Mouse (Mus musculus) heart, adult 2 months (tissue): ENCODE measurements around the gene Hoxd11. TPM values are rescaled to one million over a fixed set of nuclear protein-coding genes. Genes with fewer than 3 reads are reported as not detected.

ENCODE experiments used
- DNase-seq, 2 experiments: peaks; one replicate each; pipeline ENCODE4 v3.0.0; 2021
- H3K27ac ChIP-seq: fragments of 200-600 bp; 2 replicates; pipeline ENCODE4 v1.8.1; 2022
- H3K27me3 ChIP-seq: fragments of 200-500 bp; 2 replicates; pipeline ENCODE4 v1.6.1; 2012; ENCODE audit warnings: mild to moderate bottlenecking, low read length, inconsistent platforms, mixed read lengths; ENCODE audit not compliant: control insufficient read depth, insufficient read depth
- H3K36me3 ChIP-seq: fragments of 200-500 bp; 2 replicates; pipeline ENCODE4 v1.6.1; 2012; ENCODE audit warnings: low read length, inconsistent platforms; ENCODE audit not compliant: control insufficient read depth, insufficient read depth
- H3K4me1 ChIP-seq: fragments of 200-500 bp; 2 replicates; pipeline ENCODE4 v1.6.1; 2011; ENCODE audit warnings: low read length; ENCODE audit not compliant: control insufficient read depth, insufficient read depth
- H3K4me3 ChIP-seq: fragments of 200-600 bp; 2 replicates; pipeline ENCODE4 v1.8.1; 2022
- H3K79me2 ChIP-seq: fragments of 200-500 bp; replicated peaks from 2 replicates; pipeline ENCODE4 v1.6.1; 2012; ENCODE audit warnings: mild to moderate bottlenecking, inconsistent platforms, low read length, moderate library complexity, mixed read lengths; ENCODE audit not compliant: control insufficient read depth, insufficient read depth
- H3K9ac ChIP-seq: fragments of 200-500 bp; 2 replicates; pipeline ENCODE4 v1.6.1; 2012; ENCODE audit warnings: low read depth, mild to moderate bottlenecking, control low read depth, inconsistent platforms, low read length, mixed read lengths
- CTCF ChIP-seq: fragments of 200-600 bp; IDR thresholded peaks from 2 replicates; pipeline ENCODE4 v1.8.1; 2022; ENCODE audit warnings: antibody characterized with exemption, mild to moderate bottlenecking, moderate library complexity
- EP300 ChIP-seq: fragments of 200-500 bp; IDR thresholded peaks from 2 replicates; pipeline ENCODE4 v1.6.1; 2011; ENCODE audit warnings: low read depth, low read length, control low read depth; ENCODE audit not compliant: insufficient read depth
- POLR2A ChIP-seq: fragments of 200-500 bp; IDR thresholded peaks from 2 replicates; pipeline ENCODE4 v1.6.1; 2011; ENCODE audit warnings: mild to moderate bottlenecking, low read depth, low read length, control low read depth; ENCODE audit not compliant: insufficient read depth
- WGBS: fragments of 180-500 bp; shearing (Covaris S2); methylation state at CpG from one replicate; pipeline ENCODE4 v1.1.7; 2018; 5-methylcytosine and 5-hydroxymethylcytosine counted together
- intact Hi-C: fragments of 180-260 bp; cut with DNase I; formaldehyde crosslinking; loops from one replicate; pipeline ENCODE4 v1.15.1; 2025
- microRNA-seq, 2 experiments: library from miRNA; unstranded; fragments of <30 nt; microRNA quantifications; one replicate each; pipeline ENCODE4 v1.2.0; 2021
- polyA plus RNA-seq: library from polyadenylated mRNA; depleted of rRNA; stranded (reverse); fragments of >200 nt; gene quantifications from 2 replicates; pipeline ENCODE4 v1.2.3, GENCODE M21; 2012; rRNA removed
- total RNA-seq, 2 experiments: library from RNA; stranded (reverse); gene quantifications; 2 replicates each; pipeline ENCODE4 v1.2.3; 2021

The Hoxd11 gene
- total and polyA plus RNA-seq, 3 experiments: not detected

GRCm38 (mm10) chr2:74735851-74736687 lies 56.7 kb downstream of the Hoxd11 start:
- H3K4me1 ChIP-seq: no peaks in the 10 kb centered on the region
- H3K36me3 ChIP-seq: no peaks in the 10 kb centered on the region
- peaks cover 46% of the 10 kb centered on the region for H3K27me3 ChIP-seq
- H3K9ac ChIP-seq: no peak overlapping the region
- TF ChIP-seq POLR2A (no peak), CTCF (no peak), EP300 (no peak)
- DNase-seq: no peak
- H3K4me3 ChIP-seq: no peak overlapping the region
- 4% methylated on average over 42 of the region's 42 CpGs for WGBS
- no peak overlapping the region for H3K27ac ChIP-seq
- intact Hi-C loops: no loop called here
- no peaks in the 10 kb centered on the region for H3K79me2 ChIP-seq

Small RNA genes within 50 kb of the gene (microRNA-seq; reads per million reads assigned to microRNA genes)
- gene Gm44463 (0 reads per million in 2 experiments), gene Mir10b (948 to 1,413 reads per million in 2 experiments)

Other genes with a start within 250 kb of the Hoxd11 start
- gene Lnpk, start 100.1 kb upstream of the Hoxd11 start, total RNA-seq: 10 to 100 TPM; 21.3 to 21.6 TPM
- 4.5 and 7.1 TPM in 2 replicates for gene Lnpk, start 100.1 kb upstream of the Hoxd11 start, polyA plus RNA-seq
- gene Evx2, start 20.0 kb upstream of the Hoxd11 start, total RNA-seq: not detected
- gene Evx2, start 20.0 kb upstream of the Hoxd11 start, polyA plus RNA-seq: not detected in 2 replicates
- not detected for gene Hoxd13, start 11.2 kb upstream of the Hoxd11 start, total RNA-seq
- gene Hoxd13, start 11.2 kb upstream of the Hoxd11 start, polyA plus RNA-seq: not detected in 2 replicates
- gene Hoxd12, start 4.5 kb upstream of the Hoxd11 start, total RNA-seq: not detected
- gene Hoxd12, start 4.5 kb upstream of the Hoxd11 start, polyA plus RNA-seq: not detected in 2 replicates
- gene Hoxd10, start 12.4 kb downstream of the Hoxd11 start, total RNA-seq: not detected
- gene Hoxd10, start 12.4 kb downstream of the Hoxd11 start, polyA plus RNA-seq: 0.09 TPM in 1 of 2 replicates, not detected in the other
- gene Hoxd9, start 18.2 kb downstream of the Hoxd11 start, total RNA-seq: under 1 TPM; 0.16 to 0.29 TPM
- 0.10 and 0.12 TPM in 2 replicates for gene Hoxd9, start 18.2 kb downstream of the Hoxd11 start, polyA plus RNA-seq
- 1 to 10 TPM in 1 of 2 experiments, under 1 TPM in 1; 0.61 to 1.0 TPM for gene Hoxd8, start 25.1 kb downstream of the Hoxd11 start, total RNA-seq
- gene Hoxd8, start 25.1 kb downstream of the Hoxd11 start, polyA plus RNA-seq: 0.59 and 0.61 TPM in 2 replicates
- gene Hoxd3, start 32.4 kb downstream of the Hoxd11 start, total RNA-seq: not detected
- 0.06 TPM in 1 of 2 replicates, not detected in the other for gene Hoxd3, start 32.4 kb downstream of the Hoxd11 start, polyA plus RNA-seq
- under 1 TPM; 0.21 to 0.45 TPM for gene Hoxd4, start 32.4 kb downstream of the Hoxd11 start, total RNA-seq
- gene Hoxd4, start 32.4 kb downstream of the Hoxd11 start, polyA plus RNA-seq: 0.53 and 1.0 TPM in 2 replicates
- under 1 TPM in 1 of 2 experiments, not detected in 1; 0.14 TPM for gene Gm28230, start 47.2 kb downstream of the Hoxd11 start, total RNA-seq
- gene Gm28230, start 47.2 kb downstream of the Hoxd11 start, polyA plus RNA-seq: 0.04 and 0.20 TPM in 2 replicates
- gene Hoxd1, start 83.4 kb downstream of the Hoxd11 start, total RNA-seq: not detected
- gene Hoxd1, start 83.4 kb downstream of the Hoxd11 start, polyA plus RNA-seq: not detected in 2 replicates
- 100 to 1,000 TPM; 110 to 114 TPM for gene Mtx2, start 146.2 kb downstream of the Hoxd11 start, total RNA-seq
- 82.9 and 112 TPM in 2 replicates for gene Mtx2, start 146.2 kb downstream of the Hoxd11 start, polyA plus RNA-seq